Mouse (Mus musculus) CH12.LX (cell line): ENCODE results near the gene Lsm2. TPM values are rescaled to one million over a fixed set of nuclear protein-coding genes. Genes with fewer than 3 reads are reported as not detected.

Source experiments
- DNase-seq: peaks from one replicate; pipeline ENCODE4 v3.0.0-alpha.2; 2013; ENCODE audit errors: extremely low read depth
- H3K27ac ChIP-seq: 2 replicates; pipeline ENCODE4 v1.5.1; 2012; ENCODE audit warnings: low read depth, mild to moderate bottlenecking, control low read depth, moderate library complexity; ENCODE audit not compliant: insufficient read depth
- H3K27me3 ChIP-seq: replicated peaks from 2 replicates; pipeline ENCODE3; 2012; ENCODE audit warnings: inconsistent platforms
- H3K36me3 ChIP-seq, 2 experiments: replicated peaks in 1 of 2; 2 replicates each; pipeline versions ENCODE3 to v1.6.1; 2012; ENCODE audit warnings: inconsistent platforms in 1 of 2, low read length in 1 of 2, mild to moderate bottlenecking in 1 of 2, mixed read lengths in 1 of 2, moderate library complexity in 1 of 2; ENCODE audit not compliant: control insufficient read depth in 1 of 2, insufficient read depth in 1 of 2
- H3K4me1 ChIP-seq, 2 experiments: 2 replicates each; pipeline ENCODE4 v1.6.1; 2012; ENCODE audit warnings: inconsistent platforms in 1 of 2, moderate library complexity in 1 of 2; ENCODE audit not compliant: insufficient read depth in 2 of 2, control insufficient read depth in 1 of 2
- H3K4me2 ChIP-seq: 2 replicates; pipeline ENCODE4 v1.6.1; 2012; ENCODE audit warnings: low read depth, mild to moderate bottlenecking, control low read depth; ENCODE audit not compliant: poor library complexity, insufficient read depth, severe bottlenecking
- H3K4me3 ChIP-seq, 3 experiments: fragments of 150-350 bp in 1 of 3; sonication (generic) in 1 of 3; replicated peaks in 1 of 3; 2 replicates each; pipeline versions ENCODE3 to v1.5.1; 2011 to 2012; ENCODE audit warnings: low read depth in 2 of 3, low read length in 2 of 3, mild to moderate bottlenecking in 2 of 3, moderate library complexity in 2 of 3, control low read depth in 1 of 3, improper control_type of control experiment in 1 of 3, inconsistent platforms in 1 of 3, mixed read lengths in 1 of 3; ENCODE audit not compliant: poor library complexity in 1 of 3
- H3K79me2 ChIP-seq: replicated peaks from 2 replicates; pipeline ENCODE4 v1.6.1; 2012; ENCODE audit warnings: mild to moderate bottlenecking, moderate library complexity; ENCODE audit not compliant: control insufficient read depth, poor library complexity, insufficient read depth, severe bottlenecking; ENCODE audit errors: extremely low read depth
- H3K9ac ChIP-seq: 2 replicates; pipeline ENCODE4 v1.6.1; 2012; ENCODE audit warnings: low read depth, mild to moderate bottlenecking, control low read depth, moderate library complexity; ENCODE audit not compliant: insufficient read depth
- H3K9me3 ChIP-seq: replicated peaks from 2 replicates; pipeline ENCODE3; 2012; ENCODE audit warnings: low read length, inconsistent platforms, mixed read lengths
- BHLHE40 ChIP-seq: IDR thresholded peaks from 2 replicates; pipeline ENCODE4 v1.6.1; 2011; ENCODE audit warnings: mild to moderate bottlenecking, low read depth, low read length, improper control_type of control experiment
- EP300 ChIP-seq: IDR thresholded peaks from 2 replicates; pipeline ENCODE4 v1.6.1; 2011; ENCODE audit warnings: low read length, improper control_type of control experiment
- ETS1 ChIP-seq: conservative IDR thresholded peaks from 2 replicates; pipeline ENCODE4 v1.6.1; 2012; ENCODE audit warnings: low read depth, mild to moderate bottlenecking, inconsistent platforms, low read length, improper control_type of control experiment, moderate library complexity
- IRF4 ChIP-seq: IDR thresholded peaks from 2 replicates; pipeline ENCODE4 v1.6.1; 2014; ENCODE audit warnings: low read depth, mild to moderate bottlenecking, inconsistent platforms, low read length, improper control_type of control experiment
- JUN ChIP-seq: IDR thresholded peaks from 2 replicates; pipeline ENCODE4 v1.6.1; 2011; ENCODE audit warnings: low read depth, mild to moderate bottlenecking, low read length, improper control_type of control experiment, moderate library complexity; ENCODE audit not compliant: insufficient read depth
- NRF1 ChIP-seq: IDR thresholded peaks from 2 replicates; pipeline ENCODE4 v1.6.1; 2014; ENCODE audit warnings: low read depth, mild to moderate bottlenecking, inconsistent platforms, low read length, improper control_type of control experiment, moderate library complexity
- POLR2A ChIP-seq: IDR thresholded peaks from 2 replicates; pipeline ENCODE4 v1.6.1; 2011; ENCODE audit warnings: low read depth, mild to moderate bottlenecking, improper control_type of control experiment, low read length
- TBP ChIP-seq: conservative IDR thresholded peaks from 2 replicates; pipeline ENCODE4 v1.6.1; 2011; ENCODE audit warnings: low read depth, low read length, improper control_type of control experiment
- USF1 ChIP-seq: IDR thresholded peaks from 2 replicates; pipeline ENCODE4 v1.6.1; 2014; ENCODE audit warnings: low read depth, mild to moderate bottlenecking, inconsistent platforms, low read length, improper control_type of control experiment
- dilution Hi-C: fragments of 300-500 bp; cut with MboI; formaldehyde crosslinking; loops from 2 replicates; pipeline ENCODE4 v1.14.3; 2020; ENCODE audit warnings: low sequenced_read_pairs; ENCODE audit not compliant: extremely low pct_unique_long_range_greater_than_20kb, extremely low pct_ligation_motif_present
- in situ Hi-C: fragments of 300-500 bp; cut with MboI; formaldehyde crosslinking; loops from 3 replicates; pipeline ENCODE4 v1.14.3; 2019; ENCODE audit warnings: low sequenced_read_pairs, low pct_ligation_motif_present, low pct_unique_long_range_greater_than_20kb, mixed read lengths
- polyA plus RNA-seq: library from polyadenylated mRNA; unstranded; fragments of >175 nt; gene quantifications from 2 replicates; pipeline ENCODE4 v1.2.1, GENCODE M21; 2012; ENCODE audit warnings: low read depth; ENCODE audit not compliant: insufficient read length
- total RNA-seq, 2 experiments: library from RNA; depleted of rRNA; stranded (reverse); fragments of 300-350 nt in 1 of 2; fragments of >200 nt in 1 of 2; gene quantifications; 2 replicates each; pipeline ENCODE4 v1.2.3; 2012 to 2014

The Lsm2 gene
- total and polyA plus RNA-seq, 3 experiments: 104 to 345 (median 135) TPM

GRCm38 (mm10) chr17:35024261-35024660 is 42.6 kb downstream of the Lsm2 start:
- H3K27me3 ChIP-seq: no peaks in the 10 kb centered on the region
- in situ Hi-C loops: loop anchor here (5.0 to 10.0 kb wide), 2 partner anchors 43 to 91 kb away; partner anchors contain the start of genes Ly6g5b, Ly6g6c and Mpig6b
- no peak overlapping the region for H3K9ac ChIP-seq
- dilution Hi-C loops: no loop called here
- peaks cover 14 to 55% of the 10 kb centered on the region in 2 experiments for H3K4me1 ChIP-seq
- no peaks in the 10 kb centered on the region for H3K9me3 ChIP-seq
- no peak overlapping the region; the same call in 1 of the 2 replicates for H3K4me2 ChIP-seq
- DNase-seq: no peak
- no peak overlapping the region for H3K27ac ChIP-seq
- peaks cover 4 to 47% of the 10 kb centered on the region in 2 experiments for H3K36me3 ChIP-seq
- H3K4me3 ChIP-seq: no peak overlapping the region
- no peaks in the 10 kb centered on the region; the same call in none of the 2 replicates for H3K79me2 ChIP-seq
- no peak for TF ChIP-seq TBP
- TF ChIP-seq IRF4: no peak
- TF ChIP-seq USF1: no peak
- TF ChIP-seq ETS1: no peak
- TF ChIP-seq, all 38 proteins: peak for 0

DNA sequence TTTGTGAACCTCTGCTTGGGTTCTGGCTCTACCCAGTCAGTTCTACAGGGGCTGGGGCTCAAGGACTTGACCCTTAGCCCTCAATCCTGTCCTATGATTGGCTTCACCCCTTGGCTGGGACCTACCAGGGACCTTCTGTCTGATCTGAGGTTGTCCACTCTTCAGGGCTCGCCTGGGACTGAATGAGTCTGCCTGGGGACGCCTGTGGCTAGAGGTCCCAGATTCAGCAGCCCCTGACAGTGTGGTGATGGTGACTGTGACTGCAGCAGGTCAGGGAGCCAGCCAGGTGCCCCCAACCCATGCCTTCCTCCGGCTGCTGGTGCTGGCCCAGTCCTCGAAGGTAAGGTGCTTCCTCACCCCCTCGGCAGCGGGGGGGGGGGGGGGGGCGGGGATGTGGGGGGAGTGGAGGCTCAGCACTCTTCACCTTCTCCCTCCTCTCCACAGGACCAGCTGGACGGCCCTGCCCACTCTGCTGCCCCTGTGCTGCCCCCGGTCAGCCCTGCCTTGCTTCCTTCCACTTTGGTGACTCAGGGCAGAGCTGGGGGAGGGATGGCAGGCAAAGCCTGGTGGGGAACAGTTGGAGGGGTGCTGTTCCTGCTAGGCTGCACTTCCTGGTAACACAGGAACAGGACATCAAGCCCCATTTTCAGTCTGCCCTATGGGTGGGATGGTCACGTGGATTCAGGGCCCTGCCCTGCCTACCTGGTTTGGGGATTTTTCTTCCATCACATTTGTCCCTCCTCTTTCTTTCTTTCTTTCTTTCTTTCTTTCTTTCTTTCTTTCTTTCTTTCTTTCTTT is 43.2 kb downstream of the Lsm2 start:
- Histone ChIP-seq H3K9ac (no peak overlapping the region), H3K4me2 (no peak overlapping the region), H3K4me1 (peaks cover 14 to 62% of the 10 kb centered on the region in 2 experiments), H3K27me3 (no peaks in the 10 kb centered on the region), H3K9me3 (no peaks in the 10 kb centered on the region), H3K27ac (no peak overlapping the region), H3K79me2 (no peaks in the 10 kb centered on the region; the same call in none of the 2 replicates), H3K4me3 (no peak overlapping the region), H3K36me3 (peaks cover 4 to 48% of the 10 kb centered on the region in 2 experiments)
- TF ChIP-seq NRF1 (no peak), POLR2A (peak; percentile 12; the same call in 1 of the 2 replicates)
- dilution Hi-C loops: no loop called here
- no peak for DNase-seq
- in situ Hi-C loops: loop anchor here (5.0 to 10.0 kb wide), 2 partner anchors 42 to 90 kb away; partner anchors contain the start of genes Ly6g5b, Ly6g6c and Mpig6b

GRCm38 (mm10) chr17:35026206-35026605 is 44.5 kb downstream of the Lsm2 start:
- Histone ChIP-seq H3K4me3 (peak overlapping the region; percentile 35 to 58 (median 47)), H3K36me3 (peaks cover 4 to 59% of the 10 kb centered on the region in 2 experiments), H3K4me1 (peaks cover 14 to 65% of the 10 kb centered on the region in 2 experiments), H3K9me3 (no peaks in the 10 kb centered on the region), H3K4me2 (peak overlapping the region; percentile 16; the same call in 1 of the 2 replicates), H3K79me2 (no peaks in the 10 kb centered on the region; the same call in none of the 2 replicates), H3K27ac (no peak overlapping the region), H3K9ac (peak overlapping the region; percentile 20; the same call in 1 of the 2 replicates), H3K27me3 (no peaks in the 10 kb centered on the region)
- TF ChIP-seq EP300 (no peak), BHLHE40 (no peak), JUN (no peak)
- dilution Hi-C loops (no loop called here), in situ Hi-C loops (loop anchor here (10.0 kb wide), 1 partner anchor 89 kb away; the partner anchor contains the start of gene Ly6g5b)
- no peak for DNase-seq
